Mouse (Mus musculus): Measurements from ENCODE around the gene 2210407C18Rik. TPM values are rescaled to one million over a fixed set of nuclear protein-coding genes. Genes with fewer than 3 reads are reported as not detected.

Gene 2210407C18Rik
- polyA plus RNA-seq (2015; fragmentation: Nextera tagmentation; extraction: Ambion mirVana) = 1,000 and 1,066 TPM in 2 replicates

GRCm38 (mm10) chr11:58615975-58616374 lies at the start of gene 2210407C18Rik:
TSS of gene 2210407C18Rik (minus strand) at chr11:58616075.
- TF ChIP-seq CTCF (IDR thresholded peaks at IDR 0.05; ENCODE audit: low read depth) = no peak
- no peak for TF ChIP-seq EP300 (optimal IDR thresholded peaks at IDR 0.05)
- ATAC-seq (ENCODE audit: low FRiP score, low TSS enrichment) (no peak), DNase-seq (ENCODE audit: low spot score) (no peak)
- Histone ChIP-seq H3K4me2 (replicated peaks; ENCODE audit: low read depth) (no peak within 1 kb of the TSS), H3K27me3 (ENCODE audit: control insufficient read depth, insufficient read depth, low read length) (no peaks in the 10 kb centered on the region), H3K9ac (ENCODE audit: low read length) (no peak within 1 kb of the TSS), H3K27ac (replicated peaks) (no peak within 1 kb of the TSS), H3K9me3 (ENCODE audit: control insufficient read depth, low read length) (no peaks in the 10 kb centered on the region), H3K4me3 (ENCODE audit: low read depth, low read length) (no peak within 1 kb of the TSS), H3K36me3 (ENCODE audit: control insufficient read depth, insufficient read depth, low read length) (no peaks in the 10 kb centered on the region), H3K4me1 (replicated peaks; ENCODE audit: control insufficient read depth, insufficient read depth) (no peaks in the 10 kb centered on the region)
- WGBS = 87% methylated on average over 4 of the region's 4 CpGs

GRCm38 (mm10) chr11:58658596-58658995 lies 42.7 kb upstream of the 2210407C18Rik start, which contains the start of gene Olfr322:
TSS of gene Olfr322 (plus strand) at chr11:58658782.
- no peaks in the 10 kb centered on the region for H3K9me3 ChIP-seq (ENCODE audit: control insufficient read depth, low read length)
- H3K27ac ChIP-seq (replicated peaks) = no peak within 1 kb of the TSS
- H3K9ac ChIP-seq (ENCODE audit: low read length) = no peak within 1 kb of the TSS
- H3K36me3 ChIP-seq (ENCODE audit: control insufficient read depth, insufficient read depth, low read length) = no peaks in the 10 kb centered on the region
- 81% methylated on average over 4 of the region's 4 CpGs for WGBS
- H3K4me3 ChIP-seq (ENCODE audit: low read depth, low read length) = no peak within 1 kb of the TSS
- TF ChIP-seq EP300 (optimal IDR thresholded peaks at IDR 0.05) = no peak
- TF ChIP-seq CTCF (IDR thresholded peaks at IDR 0.05; ENCODE audit: low read depth) = no peak
- DNase-seq (ENCODE audit: low spot score) (no peak), ATAC-seq (ENCODE audit: low FRiP score, low TSS enrichment) (no peak)
- H3K4me2 ChIP-seq (replicated peaks; ENCODE audit: low read depth) = no peak within 1 kb of the TSS
- no peaks in the 10 kb centered on the region for H3K4me1 ChIP-seq (replicated peaks; ENCODE audit: control insufficient read depth, insufficient read depth)
- H3K27me3 ChIP-seq (ENCODE audit: control insufficient read depth, insufficient read depth, low read length) = no peaks in the 10 kb centered on the region

GRCm38 (mm10) chr11:58655151-58655550 lies 39.3 kb upstream of the 2210407C18Rik start:
- no peaks in the 10 kb centered on the region for H3K9me3 ChIP-seq (ENCODE audit: control insufficient read depth, low read length)
- ATAC-seq (ENCODE audit: low FRiP score, low TSS enrichment) (no peak), DNase-seq (ENCODE audit: low spot score) (no peak)
- WGBS = 77% methylated on average over 3 of the region's 3 CpGs
- no peaks in the 10 kb centered on the region for H3K27me3 ChIP-seq (ENCODE audit: control insufficient read depth, insufficient read depth, low read length)
- no peak overlapping the region for H3K27ac ChIP-seq (replicated peaks)
- no peak overlapping the region for H3K4me3 ChIP-seq (ENCODE audit: low read depth, low read length)
- H3K9ac ChIP-seq (ENCODE audit: low read length) = no peak overlapping the region
- no peak overlapping the region for H3K4me2 ChIP-seq (replicated peaks; ENCODE audit: low read depth)
- H3K36me3 ChIP-seq (ENCODE audit: control insufficient read depth, insufficient read depth, low read length) = no peaks in the 10 kb centered on the region
- TF ChIP-seq CTCF (IDR thresholded peaks at IDR 0.05; ENCODE audit: low read depth) (no peak), EP300 (optimal IDR thresholded peaks at IDR 0.05) (no peak)
- H3K4me1 ChIP-seq (replicated peaks; ENCODE audit: control insufficient read depth, insufficient read depth) = no peaks in the 10 kb centered on the region

GRCm38 (mm10) chr11:58643350-58643749 lies 27.5 kb upstream of the 2210407C18Rik start:
- TF ChIP-seq CTCF (IDR thresholded peaks at IDR 0.05; ENCODE audit: low read depth) (peak; percentile 73), EP300 (optimal IDR thresholded peaks at IDR 0.05) (no peak)
- DNase-seq (ENCODE audit: low spot score) = peak; percentile 39
- Histone ChIP-seq H3K4me2 (replicated peaks; ENCODE audit: low read depth) (no peak overlapping the region), H3K27ac (replicated peaks) (no peak overlapping the region), H3K9me3 (ENCODE audit: control insufficient read depth, low read length) (no peaks in the 10 kb centered on the region), H3K36me3 (ENCODE audit: control insufficient read depth, insufficient read depth, low read length) (no peaks in the 10 kb centered on the region), H3K4me1 (replicated peaks; ENCODE audit: control insufficient read depth, insufficient read depth) (0 out of 2 replicates have a peak, but pooled peaks cover 2% of the 10 kb centered on the region), H3K4me3 (ENCODE audit: low read depth, low read length) (no peak overlapping the region), H3K27me3 (ENCODE audit: control insufficient read depth, insufficient read depth, low read length) (no peaks in the 10 kb centered on the region; the same call in 1 of the 2 replicates), H3K9ac (ENCODE audit: low read length) (no peak overlapping the region)
- no peak for ATAC-seq (ENCODE audit: low FRiP score, low TSS enrichment)
- WGBS = 28% methylated on average over 6 of the region's 6 CpGs

GRCm38 (mm10) chr11:58641638-58642358 lies 25.9 kb upstream of the 2210407C18Rik start:
- no peaks in the 10 kb centered on the region for H3K9me3 ChIP-seq (ENCODE audit: control insufficient read depth, low read length)
- no peaks in the 10 kb centered on the region; the same call in 1 of the 2 replicates for H3K27me3 ChIP-seq (ENCODE audit: control insufficient read depth, insufficient read depth, low read length)
- H3K9ac ChIP-seq (ENCODE audit: low read length) = no peak overlapping the region
- WGBS = 75% methylated on average over 13 of the region's 13 CpGs
- H3K27ac ChIP-seq (replicated peaks) = no peak overlapping the region
- H3K4me2 ChIP-seq (replicated peaks; ENCODE audit: low read depth) = no peak overlapping the region
- TF ChIP-seq EP300 (optimal IDR thresholded peaks at IDR 0.05) (no peak), CTCF (IDR thresholded peaks at IDR 0.05; ENCODE audit: low read depth) (no peak)
- no peaks in the 10 kb centered on the region for H3K36me3 ChIP-seq (ENCODE audit: control insufficient read depth, insufficient read depth, low read length)
- ATAC-seq (ENCODE audit: low FRiP score, low TSS enrichment) (0 out of 2 replicates have a peak, but pooled peaks have one; percentile 53), DNase-seq (ENCODE audit: low spot score) (no peak)
- H3K4me3 ChIP-seq (ENCODE audit: low read depth, low read length) = no peak overlapping the region
- H3K4me1 ChIP-seq (replicated peaks; ENCODE audit: control insufficient read depth, insufficient read depth) = 0 out of 2 replicates have a peak, but pooled peaks cover 2% of the 10 kb centered on the region

GRCm38 (mm10) chr11:58641057-58641456 lies 25.2 kb upstream of the 2210407C18Rik start:
- WGBS = 37% methylated on average over 14 of the region's 14 CpGs
- ATAC-seq (ENCODE audit: low FRiP score, low TSS enrichment) = no peak
- DNase-seq (ENCODE audit: low spot score) = no peak
- no peak overlapping the region for H3K27ac ChIP-seq (replicated peaks)
- no peaks in the 10 kb centered on the region for H3K36me3 ChIP-seq (ENCODE audit: control insufficient read depth, insufficient read depth, low read length)
- no peak for TF ChIP-seq CTCF (IDR thresholded peaks at IDR 0.05; ENCODE audit: low read depth)
- no peaks in the 10 kb centered on the region for H3K9me3 ChIP-seq (ENCODE audit: control insufficient read depth, low read length)
- 0 out of 2 replicates have a peak, but pooled peaks cover 2% of the 10 kb centered on the region for H3K4me1 ChIP-seq (replicated peaks; ENCODE audit: control insufficient read depth, insufficient read depth)
- H3K27me3 ChIP-seq (ENCODE audit: control insufficient read depth, insufficient read depth, low read length) = no peaks in the 10 kb centered on the region; the same call in 1 of the 2 replicates
- H3K4me2 ChIP-seq (replicated peaks; ENCODE audit: low read depth) = peak overlapping the region; percentile 59; the same call in 1 of the 2 replicates
- H3K9ac ChIP-seq (ENCODE audit: low read length) = no peak overlapping the region
- no peak overlapping the region for H3K4me3 ChIP-seq (ENCODE audit: low read depth, low read length)

All from stomach, postnatal 0 days (tissue).